Mouse (Mus musculus) neutrophil, adult 5-6 weeks (primary cell): ENCODE measurements around the gene Antxr1. TPM values are rescaled to one million over a fixed set of nuclear protein-coding genes. Genes with fewer than 3 reads are reported as not detected.

Experiments used
- ATAC-seq: fragments of 151-379, 151-347 bp; 2 replicates; pipeline ENCODE4 v1.8.0; 2017; ENCODE audit warnings: mild to moderate bottlenecking, moderate TSS enrichment; ENCODE audit not compliant: insufficient number of reproducible peaks, poor library complexity, low FRiP score, severe bottlenecking; ENCODE audit errors: extremely low read depth
- total RNA-seq: library from RNA; stranded (forward); fragments of 200-1000 nt; gene quantifications from 2 replicates; pipeline ENCODE4 v1.2.3, GENCODE M21; 2017

Gene Antxr1
- total RNA-seq: not detected in 2 replicates

DNA sequence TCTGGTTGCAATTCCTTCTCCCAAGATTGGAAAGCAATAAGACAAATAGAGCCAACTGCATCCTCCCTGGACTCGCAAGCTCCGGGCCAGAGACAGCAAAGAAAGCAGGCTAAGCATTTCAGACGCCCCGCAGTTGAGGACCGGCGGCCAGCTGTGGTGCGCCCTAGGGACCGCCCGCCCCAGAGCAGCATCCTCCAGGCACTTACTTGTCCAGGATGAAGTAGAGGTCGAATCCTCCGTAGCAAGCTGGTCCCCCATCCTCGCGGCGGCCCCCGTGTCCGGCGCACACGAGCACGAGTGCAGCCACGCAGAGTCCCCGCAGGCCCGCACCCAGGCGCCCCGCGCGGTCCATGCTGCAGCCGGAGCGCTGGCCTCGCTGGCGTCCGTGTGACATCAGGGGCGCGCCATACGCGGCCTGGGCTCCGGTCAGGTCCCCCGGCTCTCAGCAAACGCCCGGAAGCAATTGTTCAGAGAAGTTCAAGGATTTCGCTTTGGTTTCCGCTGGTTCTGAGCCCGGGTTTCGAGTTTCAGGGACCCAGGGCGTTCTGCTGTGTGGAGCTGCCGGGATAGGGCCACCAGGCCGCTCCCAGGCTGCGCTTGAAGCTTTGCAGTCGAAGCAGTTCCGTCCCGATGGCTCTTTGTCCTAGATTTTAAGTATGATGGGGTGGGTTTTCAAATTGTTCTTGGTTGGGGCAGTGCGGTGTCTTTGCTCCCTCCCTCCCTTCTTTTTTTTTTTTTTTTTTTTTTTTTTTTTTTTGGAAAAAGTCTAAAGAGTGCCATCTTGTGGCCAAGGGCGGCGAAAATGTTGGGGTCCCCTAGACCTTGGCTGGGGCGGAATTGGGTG lies at the start of gene Antxr1:
Gene Antxr1, minus strand, starts transcription at position 731 of the 844 bp plus-strand sequence.
- ATAC-seq: no peak

DNA sequence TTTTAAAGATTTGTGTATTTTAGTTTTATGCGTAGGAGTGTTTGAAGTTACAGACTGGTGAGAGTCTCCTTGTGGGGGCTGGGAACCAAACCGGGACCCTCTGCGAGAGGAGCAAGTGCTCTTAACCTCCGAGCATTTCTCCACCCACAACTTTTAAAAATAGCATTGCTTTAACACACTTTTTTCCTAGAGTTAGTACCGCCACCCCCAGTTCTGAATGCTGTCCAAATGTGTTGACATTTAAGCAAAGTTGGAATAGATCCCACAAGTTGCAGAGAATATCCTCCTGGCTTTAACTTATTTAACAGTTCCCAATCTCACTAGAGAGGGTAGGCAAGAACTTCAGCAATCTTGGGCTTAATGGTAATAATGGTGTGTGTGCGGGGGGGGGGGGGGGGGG lies 49.1 kb upstream of the Antxr1 start:
- no peak for ATAC-seq

DNA sequence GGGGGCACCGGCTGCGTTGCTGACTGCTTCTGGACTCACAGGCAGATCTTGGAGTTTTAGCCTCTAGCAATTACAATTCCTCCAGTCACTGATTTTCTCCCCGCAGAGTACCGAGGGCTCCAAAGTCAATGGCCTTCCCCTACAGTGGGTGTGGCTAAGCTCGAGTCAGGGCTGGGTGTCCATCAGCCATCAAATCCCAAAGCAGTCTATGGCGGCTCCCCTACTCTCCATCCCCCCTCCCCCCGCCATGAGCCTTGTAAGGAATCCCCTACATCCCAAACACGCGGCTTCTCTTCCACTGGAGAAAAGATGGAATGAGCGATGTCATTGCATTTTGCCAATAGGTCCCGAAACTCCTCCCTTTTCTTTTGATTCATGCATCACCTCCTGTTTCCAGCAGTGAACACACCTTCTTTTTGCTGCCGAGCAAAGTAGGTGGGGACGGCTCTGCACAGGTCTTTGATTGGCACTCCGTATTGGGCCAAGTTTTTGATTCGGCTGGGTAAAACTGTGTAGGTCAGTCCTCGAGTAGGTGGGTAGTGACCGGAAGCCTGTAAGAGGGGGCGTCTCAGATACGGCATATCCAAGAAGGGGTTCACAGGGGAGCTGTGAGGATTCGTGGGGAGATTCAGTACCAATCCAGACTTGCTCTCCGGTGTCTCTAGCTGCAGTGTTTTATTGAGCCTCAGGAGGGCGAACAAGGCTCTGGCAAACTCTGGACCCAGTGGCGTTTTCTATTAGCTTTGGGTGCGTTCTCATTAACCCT lies 48.5 kb upstream of the Antxr1 start:
- ATAC-seq: no peak

DNA sequence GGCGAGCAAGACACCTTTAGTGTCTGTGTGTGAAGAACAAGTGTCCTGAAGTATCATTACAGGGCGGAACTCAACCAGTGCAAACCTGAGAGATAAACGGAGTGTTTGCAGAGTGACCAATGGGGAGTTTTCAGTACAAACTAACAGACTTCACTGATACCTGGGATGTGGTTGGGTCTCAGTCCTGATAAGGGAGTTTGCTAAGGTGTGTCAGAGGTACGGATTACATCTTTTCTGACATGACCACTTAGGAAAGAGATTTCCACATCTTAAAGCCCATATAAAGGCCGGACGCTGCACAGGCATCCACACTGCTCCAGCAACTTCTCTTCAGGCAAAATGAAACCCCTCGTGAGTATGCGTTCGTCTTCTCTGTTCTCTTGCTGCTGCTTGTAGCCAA lies 37.4 kb upstream of the Antxr1 start, which contains the start of gene Gkn2:
Gene Gkn2, plus strand, starts transcription at position 301 of the 400 bp plus-strand sequence.
- ATAC-seq: no peak

DNA sequence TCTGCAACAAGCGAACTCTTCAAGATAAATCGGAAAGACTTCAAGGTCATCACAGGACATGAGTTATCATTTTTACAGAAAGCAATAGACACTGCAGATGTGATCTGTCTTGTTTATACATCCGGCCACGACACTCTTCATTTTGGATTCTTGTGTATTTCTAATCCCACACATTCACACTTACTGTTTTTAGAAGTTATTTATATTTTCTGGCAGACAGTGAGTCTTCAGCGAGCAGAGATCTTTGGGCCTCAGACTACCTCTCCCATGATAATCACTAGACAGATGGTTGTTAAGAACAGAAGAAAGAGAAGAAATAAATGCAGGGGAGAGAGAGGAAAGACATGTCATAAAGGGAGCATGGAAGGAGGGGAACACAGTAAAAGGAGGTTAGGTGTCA lies 33.6 kb upstream of the Antxr1 start:
- no peak for ATAC-seq

DNA sequence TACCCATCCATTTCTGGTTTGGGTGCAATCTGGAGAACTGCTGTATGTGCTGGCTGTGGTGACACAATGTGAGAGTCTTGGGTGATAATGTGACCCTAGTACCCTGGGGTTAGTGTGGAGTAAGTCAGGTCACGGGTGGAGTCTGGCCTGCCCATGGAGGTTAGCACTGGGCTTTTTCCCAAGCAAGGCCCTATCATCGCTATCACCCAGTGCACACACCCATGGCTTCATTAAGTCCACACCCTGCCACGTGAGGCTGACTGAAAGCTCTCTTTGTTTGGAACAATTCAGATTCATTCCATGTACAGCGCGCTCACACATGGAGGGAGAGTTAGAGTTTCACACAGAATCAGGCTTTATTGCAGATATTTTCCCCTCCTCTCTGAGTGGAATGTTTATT lies 18.8 kb upstream of the Antxr1 start:
- no peak for ATAC-seq

DNA sequence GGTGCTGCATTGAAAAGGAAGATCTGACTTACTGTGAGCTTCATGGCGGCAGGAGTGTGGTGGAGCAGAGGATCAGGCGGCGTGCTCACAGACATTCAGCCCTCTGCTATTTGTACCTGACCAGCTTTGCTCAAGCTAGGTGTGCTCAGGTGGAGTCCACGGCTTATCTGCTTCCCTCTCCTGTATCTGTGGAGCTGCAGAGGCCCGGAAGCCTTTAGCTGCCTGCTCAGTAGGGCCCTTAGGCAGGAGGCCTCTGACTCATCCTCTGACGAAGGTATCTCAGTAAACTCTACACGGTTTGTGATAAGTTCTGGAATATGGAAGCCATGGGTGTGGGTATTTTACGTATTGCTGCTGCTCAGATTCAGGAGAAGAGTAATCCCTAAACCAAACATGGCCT lies 15.2 kb upstream of the Antxr1 start, which contains the start of gene Gkn1:
Gene Gkn1, minus strand, starts transcription at position 114 of the 400 bp plus-strand sequence.
- ATAC-seq: no peak

DNA sequence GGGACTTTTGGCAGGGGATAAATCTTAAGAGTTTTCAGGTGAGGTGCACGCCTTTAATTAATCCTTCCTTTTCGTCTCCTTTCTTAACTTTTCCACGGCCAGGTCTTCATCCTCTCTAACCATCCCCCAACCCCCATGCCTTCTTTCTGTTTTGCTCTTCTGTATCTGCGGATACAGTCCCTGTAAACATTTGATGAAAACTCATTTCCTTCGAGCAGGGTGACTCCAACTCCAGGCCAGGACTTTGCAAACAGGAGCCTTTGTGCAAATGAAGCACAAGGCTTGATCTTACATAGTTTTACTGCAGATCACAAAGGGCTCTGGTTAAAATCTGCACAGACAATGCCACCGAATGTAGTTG lies 294 bp upstream of the Antxr1 start:
- no peak for ATAC-seq

DNA sequence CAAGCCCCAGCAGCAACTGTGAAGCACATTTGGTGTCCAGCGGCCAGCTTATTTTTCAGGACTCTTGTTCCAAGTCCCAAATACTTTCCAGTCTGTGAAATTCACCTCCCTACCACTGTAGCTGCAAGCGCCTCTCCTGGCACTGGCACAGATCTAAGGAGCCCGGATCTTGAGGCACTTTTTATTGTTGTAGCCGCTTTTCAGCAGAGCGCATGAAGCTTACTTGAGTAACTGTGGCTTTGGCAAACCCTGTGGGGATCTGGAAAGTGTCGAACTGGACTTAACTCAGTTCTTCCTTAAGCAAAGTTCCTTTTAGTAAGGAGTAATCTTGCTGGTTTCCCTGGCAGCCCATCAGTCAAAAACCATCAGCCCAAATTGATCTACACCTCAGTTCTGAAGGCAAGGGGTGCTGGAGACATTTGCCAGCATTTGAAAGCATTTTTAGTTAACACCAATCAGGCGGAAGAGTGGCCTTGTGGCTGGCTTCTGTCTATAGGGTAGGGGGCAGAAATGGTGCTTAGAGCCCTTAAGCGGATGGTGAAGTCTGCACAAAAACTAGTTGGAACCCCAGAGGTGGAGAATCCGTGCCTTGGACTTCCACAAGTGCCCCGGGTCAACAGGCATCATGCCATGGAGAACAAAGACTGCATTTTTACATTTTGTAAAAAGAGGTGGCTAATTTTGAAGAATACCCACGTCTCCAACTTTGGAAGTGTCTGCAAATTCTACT lies 1.1 kb downstream of the Antxr1 start:
- ATAC-seq: no peak

DNA sequence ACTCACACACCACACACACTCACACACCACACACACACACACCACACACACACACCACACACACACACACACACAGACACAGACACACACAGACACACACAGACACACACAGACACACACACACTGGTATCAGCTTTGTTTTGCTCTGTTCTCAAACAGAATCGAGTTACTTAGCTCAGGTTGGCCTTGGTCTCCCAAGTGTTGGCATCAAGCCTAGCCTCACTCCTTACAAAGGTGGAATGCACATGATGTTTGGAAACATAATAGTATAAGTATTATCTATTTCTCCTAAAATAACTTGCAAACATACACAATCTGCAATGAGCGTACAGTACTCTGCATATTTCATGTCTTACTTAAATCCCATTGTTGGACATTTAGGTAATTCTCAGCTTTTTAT lies 3.2 kb downstream of the Antxr1 start:
- no peak for ATAC-seq

DNA sequence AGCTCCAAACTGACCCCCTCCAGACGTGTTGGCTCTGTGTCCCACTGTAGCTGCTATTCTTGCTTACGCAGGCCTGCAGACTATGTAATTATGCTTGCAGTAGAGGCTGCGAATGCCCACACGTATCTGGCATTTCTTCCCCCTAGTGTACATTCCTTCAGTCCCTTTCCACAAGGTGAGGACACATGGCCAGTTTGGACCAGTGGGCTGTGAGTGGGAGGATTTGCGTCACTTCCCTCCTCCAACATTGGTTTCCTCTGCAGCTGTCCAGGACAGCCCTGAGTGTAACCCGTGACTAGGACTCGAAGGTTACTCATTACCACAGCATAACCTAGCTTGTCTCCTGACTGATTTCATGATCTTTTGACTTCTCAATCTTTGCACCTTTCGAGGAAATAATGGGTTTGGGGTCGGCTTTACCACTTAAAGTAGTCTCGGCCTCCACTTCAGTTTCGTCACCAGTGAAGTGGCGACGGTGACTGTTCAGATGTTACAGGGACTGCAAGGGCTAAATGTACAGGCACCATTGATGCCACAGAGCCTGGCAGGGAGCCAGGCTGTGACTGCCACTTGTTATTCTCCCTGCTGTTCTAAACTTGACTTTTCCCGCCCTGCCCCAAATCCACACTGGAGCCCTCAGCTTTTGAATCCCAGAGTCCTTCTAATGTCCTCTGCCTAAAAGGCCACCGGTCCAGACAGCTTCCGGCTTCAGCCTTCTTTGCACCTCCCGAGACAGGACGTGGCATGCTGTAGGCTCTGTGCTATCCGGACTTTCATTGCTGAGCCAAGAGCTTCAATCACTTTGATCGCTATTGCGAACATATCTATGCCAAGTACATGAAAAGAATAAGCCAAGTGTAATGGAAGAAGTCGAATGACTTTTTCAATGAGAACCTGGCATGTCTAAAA lies 7.1 kb downstream of the Antxr1 start:
- ATAC-seq: no peak

DNA sequence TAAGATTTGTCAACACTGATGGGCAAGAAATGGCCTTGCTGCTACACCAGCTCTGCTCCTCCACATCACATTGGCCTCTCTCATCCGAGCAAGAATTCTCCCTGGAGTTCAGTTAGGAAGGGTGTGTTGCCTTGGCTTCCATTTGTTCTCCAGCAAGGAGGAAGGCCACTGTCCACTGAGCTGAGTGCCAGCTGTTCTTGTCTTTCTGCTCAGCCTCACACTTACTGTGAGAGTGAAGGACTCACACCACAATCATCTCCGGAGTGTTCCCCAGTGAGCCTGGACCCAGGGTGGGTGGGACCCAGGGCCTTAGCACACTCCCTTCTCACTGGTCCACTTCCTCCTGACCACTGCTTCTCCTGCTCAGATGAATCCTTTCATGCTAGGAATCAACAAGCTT lies 8.7 kb downstream of the Antxr1 start:
- no peak for ATAC-seq

DNA sequence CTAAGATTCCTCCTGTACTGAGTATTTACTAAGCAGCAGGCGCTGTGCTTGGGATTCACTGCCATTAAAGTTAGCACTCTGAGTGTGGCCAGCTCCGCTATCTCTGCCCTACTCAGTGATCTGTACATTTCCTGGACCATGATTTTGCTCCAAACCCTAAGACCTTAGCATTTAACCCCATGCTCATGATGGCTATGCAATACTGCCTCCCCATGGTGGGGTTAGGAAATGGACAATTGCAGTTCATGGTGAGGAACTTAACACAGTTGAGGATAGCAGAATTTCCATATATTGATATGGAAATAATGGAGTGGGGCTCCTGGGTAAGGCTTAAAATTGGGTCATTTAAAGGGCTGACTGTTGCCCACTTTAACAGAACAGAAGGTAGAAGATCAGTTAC lies 12.2 kb downstream of the Antxr1 start:
- 0 out of 2 replicates have a peak, but pooled peaks have one; percentile 34 for ATAC-seq

DNA sequence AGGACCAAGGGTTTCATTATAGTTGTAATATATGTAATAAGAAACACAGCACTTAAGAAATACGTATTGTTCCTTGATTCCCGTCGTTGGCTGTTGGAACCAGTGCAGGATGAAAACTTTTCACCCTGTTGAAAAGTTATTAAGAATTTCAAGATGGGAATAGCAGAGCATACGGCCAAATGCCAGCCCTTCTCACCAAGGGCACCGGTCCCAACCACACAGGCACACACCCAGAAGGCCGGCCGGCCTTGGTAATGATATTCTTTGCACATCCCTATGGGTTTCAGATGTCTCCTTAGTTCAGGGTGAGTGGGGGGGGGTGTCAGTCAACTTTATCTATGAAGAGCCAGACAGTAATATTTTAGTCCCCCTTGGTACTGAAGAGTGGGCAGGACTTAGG lies 17.0 kb downstream of the Antxr1 start:
- no peak for ATAC-seq

DNA sequence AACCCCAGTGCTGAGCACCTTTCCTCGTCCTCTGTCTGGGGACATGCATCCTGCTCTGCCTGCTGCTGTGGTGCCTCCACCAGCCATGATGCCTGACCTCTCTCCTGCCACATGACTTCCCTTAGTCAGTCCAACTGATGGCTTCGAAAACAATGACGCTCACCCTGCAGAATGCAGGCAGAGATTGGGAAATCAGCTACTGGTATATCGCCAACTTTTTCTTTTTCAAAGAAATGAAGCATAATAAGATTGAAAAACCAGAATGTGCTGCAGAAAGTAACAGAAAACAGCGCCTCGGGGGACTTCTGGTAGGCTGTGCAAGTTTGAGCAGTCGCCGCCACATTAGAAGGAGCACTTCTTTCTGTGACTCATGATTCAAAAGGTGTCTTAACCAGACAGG lies 18.7 kb downstream of the Antxr1 start:
- no peak for ATAC-seq

DNA sequence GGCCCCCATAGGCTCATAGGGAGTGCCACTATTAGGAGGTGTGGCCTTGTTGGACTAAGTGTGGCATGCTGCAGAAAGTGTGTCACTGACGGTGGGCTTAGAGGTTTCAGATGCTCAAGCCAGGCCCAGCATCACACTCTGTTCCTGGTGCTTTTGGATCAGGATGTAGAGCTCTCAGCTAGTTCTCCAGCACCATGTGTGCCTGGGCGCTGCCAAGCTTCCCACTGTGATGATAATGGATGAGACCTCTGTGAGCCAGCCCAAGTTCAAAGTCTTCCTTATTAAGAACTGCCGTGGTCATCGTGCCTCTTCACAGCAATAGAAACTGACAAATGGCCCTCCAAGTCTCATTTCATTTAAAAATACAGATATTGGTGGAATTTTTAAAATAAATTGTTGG lies 22.9 kb downstream of the Antxr1 start:
- no peak for ATAC-seq

DNA sequence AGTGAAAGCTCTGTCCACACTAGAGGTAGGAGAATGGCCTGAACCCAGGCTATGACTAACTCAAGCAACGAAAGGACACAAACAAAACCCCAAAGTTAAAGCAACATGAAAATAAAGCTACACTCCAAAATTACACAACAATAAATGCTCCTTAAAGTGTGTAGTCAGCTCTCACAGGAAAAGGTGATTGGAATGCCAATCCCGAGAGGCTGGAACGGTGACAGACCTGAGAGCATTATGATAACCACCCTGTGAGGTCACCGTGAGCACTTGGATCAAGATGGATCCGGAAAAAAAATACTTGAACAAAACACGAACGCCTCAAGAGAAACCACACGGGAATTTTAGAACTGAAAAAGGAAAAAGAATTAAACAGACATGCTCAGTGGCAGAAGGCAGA lies 31.1 kb downstream of the Antxr1 start:
- no peak for ATAC-seq

DNA sequence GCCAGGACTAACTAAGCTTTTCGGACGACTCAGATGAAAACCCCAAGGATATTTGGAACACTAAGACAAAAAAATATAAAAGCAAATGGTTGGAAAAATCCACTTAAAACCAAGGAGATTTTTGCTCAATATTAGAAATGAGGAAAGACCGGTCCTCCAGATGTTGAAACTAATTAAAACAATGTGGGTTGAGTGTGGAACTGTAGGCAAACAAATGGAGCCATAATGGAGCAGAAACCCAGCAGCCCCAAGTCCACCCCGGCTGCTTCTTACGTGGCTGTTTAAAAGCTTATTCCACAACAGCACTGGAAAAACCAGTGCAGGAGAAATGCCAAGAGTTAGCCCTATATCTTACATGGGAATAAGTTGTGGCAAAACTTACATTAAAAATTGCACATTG lies 32.9 kb downstream of the Antxr1 start:
- no peak for ATAC-seq

DNA sequence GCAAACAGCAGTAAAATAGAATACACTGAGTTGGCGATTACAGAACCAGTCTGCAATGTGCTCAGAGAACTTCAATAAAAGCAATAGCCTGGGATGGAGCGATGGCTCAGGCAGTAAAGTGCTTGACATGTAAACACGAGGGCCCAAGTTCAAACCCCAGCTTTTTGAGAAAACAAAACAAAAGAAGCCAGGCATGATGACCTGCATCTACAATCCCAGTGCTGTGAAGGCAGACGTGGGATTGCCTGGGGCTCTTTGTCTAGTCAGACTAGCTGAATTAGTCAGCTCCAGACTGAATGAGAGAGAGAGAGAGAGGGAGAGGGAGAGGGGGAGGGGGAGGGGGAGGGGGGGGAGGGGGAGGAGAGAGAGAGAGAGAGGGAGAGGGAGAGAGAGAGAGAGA lies 33.6 kb downstream of the Antxr1 start:
- ATAC-seq: no peak
